Mouse (Mus musculus) left cerebral cortex, adult 6 months (tissue): ENCODE data around the gene 1700010B08Rik. TPM values are rescaled to one million over a fixed set of nuclear protein-coding genes. Genes with fewer than 3 reads are reported as not detected.

Experiments
- long read RNA-seq, 2 experiments: library from polyadenylated mRNA; unstranded; transcript quantifications; one replicate each; pipeline ENCODE4 v2.0.0; 2019 to 2020
- polyA plus RNA-seq: library from polyadenylated mRNA; unstranded; fragments of <200 nt; fragmentation: Nextera tagmentation; gene quantifications from 2 replicates; pipeline ENCODE4 v1.2.3, GENCODE M21; 2021

Gene 1700010B08Rik
- not detected in 2 replicates for polyA plus RNA-seq
- long read RNA-seq, experiment 1, result 0 reads
- long read RNA-seq, experiment 2, result 0 reads

DNA sequence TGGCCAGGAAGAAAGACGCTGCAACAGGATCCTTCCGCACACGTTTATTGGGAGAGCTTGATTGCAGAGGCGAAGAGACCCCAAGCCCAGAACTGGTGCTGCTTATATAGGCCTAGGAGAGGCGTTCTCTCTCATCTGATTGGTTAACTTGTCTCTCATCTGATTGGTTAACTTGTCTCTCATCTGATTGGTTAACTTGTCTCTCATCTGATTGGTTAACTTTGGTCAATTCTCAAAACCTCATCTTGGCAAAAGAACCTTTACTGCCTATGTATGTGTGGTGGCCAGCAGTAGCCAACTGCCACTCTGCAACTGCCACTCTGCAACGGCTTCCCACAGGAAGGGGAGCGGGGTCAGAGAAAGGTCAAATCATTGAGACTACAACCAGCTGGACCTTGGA is at the start of gene 1700010B08Rik:
TSS of gene 1700010B08Rik (plus strand) at position 301 of the 400 bp plus-strand sequence.

DNA sequence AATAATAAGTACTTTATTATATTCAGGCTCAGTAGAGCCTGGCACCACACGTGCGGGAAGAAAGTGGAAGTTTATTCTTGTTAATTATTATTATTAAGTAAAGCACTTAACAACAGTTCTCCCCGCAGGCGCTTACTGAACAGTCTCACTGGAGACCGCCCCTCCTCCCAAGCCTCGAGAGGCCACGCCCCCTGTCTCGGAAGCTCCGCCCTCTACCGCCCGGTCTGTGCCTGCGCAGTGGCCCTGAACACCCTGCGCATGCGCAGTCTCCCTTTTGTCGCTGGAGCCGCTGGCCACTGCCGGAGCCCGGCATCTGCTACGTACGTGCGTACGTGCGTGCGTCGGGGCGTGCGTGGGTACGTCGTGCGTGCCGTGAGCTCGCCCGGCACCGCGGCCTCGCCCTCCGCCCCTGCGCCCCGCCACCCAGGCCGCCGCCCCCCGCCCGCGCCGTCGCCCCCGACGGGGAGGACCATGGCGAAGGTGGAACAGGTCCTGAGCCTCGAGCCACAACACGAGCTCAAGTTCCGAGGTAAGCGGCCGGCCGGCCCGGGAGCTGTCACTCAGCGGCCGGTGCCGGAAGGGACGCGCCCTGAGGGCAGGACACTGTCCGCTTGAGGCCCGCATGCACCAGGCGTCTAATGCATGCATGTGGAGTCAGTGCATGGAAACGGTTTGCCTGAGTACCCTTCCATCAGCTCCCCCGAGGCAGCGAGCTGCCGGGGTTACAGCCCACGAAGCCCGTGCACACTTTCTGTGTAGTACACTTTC is 18.2 kb downstream of the 1700010B08Rik start, which contains the start of gene Vapb:
TSS of gene Vapb (plus strand) at position 290 of the 768 bp plus-strand sequence.

Other genes starting within 250 kb of the 1700010B08Rik start
- gene 1700021F07Rik, start 196.8 kb upstream of the 1700010B08Rik start, polyA plus RNA-seq, result not detected in 2 replicates
- not detected in 2 replicates for gene Ankrd60, start 141.1 kb upstream of the 1700010B08Rik start, polyA plus RNA-seq
- gene Rab22a, start 59.7 kb upstream of the 1700010B08Rik start, polyA plus RNA-seq, result 4.2 and 18.2 TPM in 2 replicates
- gene Vapb, start 18.1 kb downstream of the 1700010B08Rik start, polyA plus RNA-seq, result 5.2 and 8.9 TPM in 2 replicates